Mouse (Mus musculus): Measurements from ENCODE around the gene Cxcl5.

- TF ChIP-seq CTCF (IDR thresholded peaks at IDR 0.05; ENCODE audit: low read depth, low read length) (no peak), POLR2A (IDR thresholded peaks at IDR 0.05; ENCODE audit: borderline replicate concordance, low read depth, low read length) (no peak)
Observed at GRCm38 (mm10) chr5:90771880-90772653, 12.9 kb downstream of the Cxcl5 start, which contains the start of gene Pf4.

All from bone marrow macrophage, adult 2 months (primary cell).